Mouse (Mus musculus) lung, postnatal 10 days (tissue): ENCODE results near the gene Pigw.

Source experiments
- DNase-seq: peaks from one replicate; pipeline ENCODE4 v3.0.0; 2021

Pigw gene

DNA sequence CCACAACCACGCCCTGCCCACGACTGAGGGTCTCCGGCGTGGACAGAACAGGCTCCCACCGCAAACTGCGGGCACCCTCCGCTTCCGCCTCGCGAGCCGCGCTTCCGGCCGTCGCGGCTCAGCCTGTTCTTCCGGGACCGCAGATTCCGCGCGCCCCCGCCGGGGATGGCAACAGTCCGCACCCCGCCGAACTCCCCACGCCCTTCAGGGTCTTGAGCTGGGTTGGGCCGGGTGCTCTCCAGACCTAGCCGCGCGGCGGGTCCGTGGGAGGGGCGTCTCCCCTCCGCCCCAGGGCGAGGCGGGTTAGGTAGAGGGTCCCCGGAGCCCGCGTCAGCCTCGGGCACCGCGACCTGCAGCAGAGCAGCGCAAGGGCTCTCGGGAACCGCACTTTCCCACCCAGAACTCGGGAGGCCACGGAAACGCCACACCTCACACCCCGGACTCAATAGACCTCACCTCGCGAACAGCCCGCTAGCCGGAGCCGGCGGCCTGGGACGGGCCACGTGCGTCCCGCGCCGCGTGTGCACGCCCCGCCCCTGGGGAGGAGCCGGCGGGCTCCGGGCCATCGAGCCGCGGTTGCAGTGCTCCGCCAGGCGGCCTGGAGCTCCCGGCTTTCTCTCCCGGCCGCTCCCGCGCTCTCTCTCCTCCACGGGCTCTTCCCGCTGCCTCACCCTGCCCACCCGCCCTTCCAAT, at the start of gene Pigw, which contains the start of gene Myo19:
Pigw (minus strand) TSS at position 514 of the 693 bp plus-strand sequence.
Myo19 (plus strand) TSS at position 377 of the 693 bp plus-strand sequence.
- peak; percentile 85 for DNase-seq

DNA sequence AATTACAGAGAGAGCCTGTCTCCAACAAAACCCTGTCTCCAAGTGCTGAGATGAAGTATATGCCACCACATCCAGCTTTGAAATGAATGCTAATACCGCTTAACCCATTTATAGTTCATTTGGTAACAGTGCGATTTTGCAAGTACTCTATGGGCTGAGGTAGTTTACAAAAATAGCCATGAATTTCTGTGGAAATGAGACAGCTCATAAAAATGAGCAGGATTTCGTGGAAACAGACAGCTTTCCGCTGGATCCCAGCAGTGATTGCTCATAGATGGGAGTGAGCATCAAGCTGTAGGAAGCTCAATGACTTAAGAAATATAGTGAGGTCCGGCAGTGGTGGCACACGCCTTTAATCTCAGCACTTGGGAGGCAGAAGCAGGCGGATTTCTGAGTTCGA, 40.9 kb upstream of the Pigw start:
- no peak for DNase-seq

DNA sequence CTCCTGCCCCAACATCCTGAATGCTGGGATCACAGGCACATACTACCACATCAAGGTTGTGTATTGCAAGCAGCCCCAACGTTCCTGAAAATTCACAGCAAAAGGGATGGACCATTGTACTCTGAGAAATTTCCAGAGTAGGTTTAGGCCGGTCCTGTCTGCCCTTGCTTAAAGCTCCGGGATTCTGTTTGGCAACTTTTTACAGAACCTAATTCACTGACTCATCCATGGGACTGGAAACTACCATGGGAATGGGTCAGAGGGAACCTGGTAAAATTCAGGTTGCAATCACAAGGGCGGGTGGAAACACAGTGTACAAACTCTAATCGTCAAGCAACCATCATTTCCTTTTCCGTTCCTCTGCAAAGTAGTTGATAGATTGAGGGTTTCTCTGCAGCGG, 39.9 kb upstream of the Pigw start:
- DNase-seq: no peak

DNA sequence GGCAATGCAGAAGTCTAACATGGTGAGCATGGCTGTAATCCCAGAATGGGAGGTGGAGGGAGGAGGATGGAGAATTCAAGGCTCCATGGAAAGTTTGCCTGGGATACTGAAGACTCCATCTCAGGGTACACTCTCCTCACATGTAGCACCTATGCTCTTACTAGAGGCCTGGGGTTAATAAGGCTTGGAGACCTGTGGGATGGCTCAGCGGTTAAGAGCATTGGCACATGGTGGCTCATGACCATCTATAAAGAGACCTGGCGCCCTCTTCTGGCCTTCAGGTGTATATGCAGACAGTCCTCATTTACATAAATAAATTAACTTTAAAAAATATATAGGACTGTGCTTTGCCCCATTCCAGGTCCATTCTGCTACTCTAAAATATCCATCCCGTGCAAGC, 39.2 kb upstream of the Pigw start:
- peak; percentile 40 for DNase-seq

DNA sequence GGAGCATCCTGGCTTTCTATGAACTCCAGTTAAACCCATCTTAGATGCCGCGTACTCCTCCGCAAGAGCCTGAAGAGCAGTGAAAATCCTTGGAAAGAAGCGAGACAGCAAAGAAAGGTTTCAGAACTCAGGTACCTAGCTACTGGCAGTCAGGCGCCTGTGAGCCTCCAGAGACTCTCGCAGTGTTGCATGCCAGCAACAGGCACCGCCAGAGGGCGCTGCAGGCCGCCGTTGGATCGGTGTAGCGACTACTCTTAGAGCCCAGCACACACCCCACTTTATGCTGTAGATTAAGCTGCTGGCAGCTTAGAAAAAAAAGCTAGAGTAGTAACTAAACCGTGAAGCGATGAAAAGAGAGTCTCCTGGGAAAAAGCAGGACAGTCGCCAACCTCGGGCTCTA, 38.3 kb upstream of the Pigw start:
- peak; percentile 90 for DNase-seq

DNA sequence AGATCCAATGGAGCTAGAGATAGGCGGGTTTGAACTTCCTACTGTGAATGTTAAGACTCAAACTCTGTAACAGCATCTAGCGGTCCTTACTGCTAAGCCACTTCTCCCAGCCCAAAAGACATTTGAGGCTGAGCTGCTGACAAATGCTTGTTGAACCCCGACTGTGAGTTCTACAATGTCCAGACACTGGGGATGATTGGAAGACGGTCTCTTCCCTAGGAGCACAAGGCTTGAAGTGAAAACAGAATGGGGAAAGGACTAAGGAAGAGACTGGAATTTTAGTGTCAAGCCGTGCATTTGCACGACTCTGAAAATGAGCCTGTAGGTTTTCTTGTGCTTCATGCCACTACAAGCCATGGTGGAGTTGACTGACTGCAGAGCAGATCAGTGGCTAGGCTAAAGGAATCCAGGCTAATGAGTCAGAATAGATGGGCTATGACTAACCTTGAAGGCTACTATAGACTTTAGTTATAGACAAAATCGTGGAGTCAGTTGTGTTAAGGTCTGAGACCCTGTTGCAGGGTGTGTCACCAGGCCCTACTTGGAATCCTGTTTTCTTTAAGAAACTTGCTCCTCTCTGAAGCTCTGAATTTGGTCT, 36.7 kb upstream of the Pigw start:
- no peak for DNase-seq

DNA sequence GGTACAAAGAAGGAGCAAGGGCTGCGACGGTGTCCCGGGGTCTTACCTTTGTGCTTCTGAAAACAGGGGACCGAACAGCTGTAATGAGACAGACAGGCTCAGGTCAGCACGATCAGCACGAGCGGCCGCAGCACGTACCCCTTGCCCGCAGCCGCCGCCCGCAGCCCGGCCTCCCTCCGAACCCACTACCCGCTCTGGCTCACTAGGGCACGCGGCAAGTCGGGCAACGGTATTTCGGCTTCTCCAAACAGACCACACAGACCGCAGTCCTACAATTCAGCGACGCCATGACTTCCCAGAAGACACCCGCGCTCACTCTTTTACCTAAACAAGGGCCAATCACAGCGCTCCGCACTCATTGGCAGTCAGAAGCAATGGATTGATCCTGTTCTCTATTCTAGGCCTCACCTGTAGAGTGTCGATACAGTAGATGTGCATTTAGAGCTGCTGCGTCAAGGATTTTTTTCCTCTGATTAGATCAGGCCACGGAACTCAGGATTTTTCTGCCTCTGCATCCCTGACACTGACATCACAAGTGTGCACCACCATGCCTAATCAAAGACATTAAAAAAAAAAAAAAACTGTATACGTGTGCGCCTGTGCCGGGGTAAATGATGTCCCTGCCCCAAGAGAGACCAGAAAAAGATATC, 36.1 kb upstream of the Pigw start, which contains the start of gene Znhit3:
Znhit3 (minus strand) TSS at position 314 of the 650 bp plus-strand sequence.
- peak; percentile 93 for DNase-seq

DNA sequence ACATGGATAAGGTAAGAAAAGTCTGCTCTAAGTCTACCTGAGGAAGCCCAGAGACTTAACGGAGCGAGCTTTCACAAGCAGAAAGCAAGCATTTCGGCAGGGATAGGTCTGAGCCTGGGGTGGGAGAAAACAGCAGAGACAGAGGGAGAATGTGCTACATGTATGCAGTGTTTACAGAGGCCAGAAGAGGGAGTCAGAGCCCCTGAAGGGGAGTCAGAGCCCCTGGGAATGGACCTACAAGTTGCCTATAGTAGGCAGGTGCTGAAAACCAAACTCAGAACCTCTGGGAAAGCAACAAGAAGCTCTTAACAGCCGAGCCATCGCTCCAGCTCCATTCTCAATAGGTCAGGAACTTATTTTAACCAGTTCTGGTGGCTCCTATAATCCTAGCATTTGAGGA, 34.6 kb upstream of the Pigw start:
- DNase-seq: no peak

DNA sequence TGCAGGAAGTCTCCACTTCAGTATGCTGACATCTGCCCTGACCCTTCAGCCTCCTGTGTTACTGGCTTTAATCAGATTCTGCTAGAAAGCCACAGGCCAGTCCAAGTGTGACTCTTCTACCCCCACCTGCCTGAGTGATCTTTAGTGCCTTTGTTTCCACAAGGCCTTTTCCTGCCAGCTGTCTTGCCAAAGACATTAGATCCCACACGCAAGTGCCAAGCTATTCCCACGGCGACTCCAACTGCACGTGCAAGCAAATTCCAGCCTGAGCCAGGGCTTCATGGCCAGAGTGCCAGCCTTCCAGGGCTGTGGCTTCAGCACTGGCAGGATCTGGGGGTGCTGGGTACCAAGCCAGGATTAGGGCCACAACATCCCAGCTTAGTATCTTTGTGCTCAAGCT, 30.3 kb upstream of the Pigw start:
- DNase-seq: no peak

DNA sequence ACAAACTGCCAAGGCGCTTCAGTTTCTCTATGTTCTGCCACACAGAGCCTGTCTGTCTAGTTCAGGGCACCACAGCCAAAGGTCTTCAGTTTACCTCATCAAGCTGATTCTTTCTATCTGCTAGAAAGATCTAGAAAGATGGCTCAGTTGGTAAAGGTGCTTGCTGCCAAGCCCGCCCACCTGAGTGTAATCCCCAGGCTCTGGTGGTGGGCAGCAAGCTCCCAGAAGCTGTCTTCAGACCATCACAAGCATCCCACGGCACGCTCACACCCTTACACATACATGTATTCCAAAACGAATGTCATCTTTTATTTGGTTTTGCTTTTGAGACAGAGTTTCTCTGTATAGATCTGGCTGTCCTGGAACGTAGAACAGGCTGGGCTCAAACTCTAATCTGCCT, 28.4 kb upstream of the Pigw start:
- DNase-seq: no peak

DNA sequence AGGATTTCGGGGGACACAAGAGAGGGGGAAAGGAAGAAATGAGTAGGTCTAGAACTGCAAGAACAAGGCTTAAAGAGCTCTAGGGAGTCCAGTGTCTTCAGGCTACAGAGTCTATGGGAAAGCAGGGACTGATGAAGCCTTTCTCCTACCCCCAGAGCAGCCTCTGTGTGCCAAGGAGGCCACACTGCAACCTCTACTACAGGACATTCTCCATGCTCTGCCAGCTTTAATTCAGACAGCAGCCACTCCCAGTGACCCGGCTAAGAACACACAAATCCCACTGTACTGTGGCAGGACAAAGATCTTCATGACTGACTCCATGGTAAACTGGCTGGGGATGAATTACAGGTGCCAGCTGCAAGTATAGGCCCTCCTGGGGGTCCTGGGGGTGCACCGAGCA, 27.0 kb upstream of the Pigw start:
- DNase-seq: no peak

DNA sequence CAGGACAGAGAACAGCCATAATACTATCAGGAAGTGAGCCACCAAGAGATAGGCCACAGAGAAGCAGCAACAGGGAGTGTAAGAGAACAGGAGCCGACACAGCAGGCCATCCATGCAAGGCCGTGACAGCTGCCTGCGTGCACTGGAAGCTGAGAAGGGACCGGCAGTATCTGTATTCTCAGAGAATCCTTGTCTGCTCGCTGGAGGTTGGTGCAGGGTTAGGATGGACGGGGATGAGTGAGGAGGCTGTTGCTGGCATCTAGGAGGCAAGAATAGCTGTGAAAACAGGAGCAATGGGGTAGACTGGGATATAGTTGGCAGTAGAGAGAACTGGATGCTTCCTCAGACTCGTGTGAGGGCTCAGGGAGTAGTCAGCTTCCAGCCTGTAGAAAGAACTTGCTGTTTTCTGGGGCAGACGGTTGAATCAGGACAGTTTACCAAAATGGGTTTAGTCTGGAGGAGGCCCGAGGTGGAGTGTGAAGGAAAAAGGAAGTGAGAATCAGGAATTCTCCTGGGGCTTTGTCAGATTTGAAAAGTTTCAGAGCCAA, 24.6 kb upstream of the Pigw start:
- no peak for DNase-seq

DNA sequence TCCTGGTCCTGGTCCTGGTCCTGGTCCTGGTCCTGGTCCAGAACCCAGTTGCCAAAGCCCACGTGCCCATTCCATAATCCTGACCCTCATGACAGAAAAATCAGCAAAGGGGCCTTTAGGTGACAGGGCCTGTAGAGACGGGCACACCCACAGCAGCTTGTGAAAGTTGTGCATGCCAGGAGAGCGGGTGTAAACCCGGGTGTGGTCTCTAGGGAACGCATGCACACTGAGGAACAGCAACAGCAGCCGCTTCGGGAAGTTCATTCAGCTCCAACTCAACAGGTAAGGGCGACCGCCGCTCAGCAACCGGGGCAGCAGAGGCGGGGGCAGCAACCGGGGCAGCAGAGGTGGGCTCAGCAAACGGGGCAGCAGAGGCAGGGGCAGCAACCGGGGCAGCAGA, 13.0 kb upstream of the Pigw start:
- DNase-seq: no peak

DNA sequence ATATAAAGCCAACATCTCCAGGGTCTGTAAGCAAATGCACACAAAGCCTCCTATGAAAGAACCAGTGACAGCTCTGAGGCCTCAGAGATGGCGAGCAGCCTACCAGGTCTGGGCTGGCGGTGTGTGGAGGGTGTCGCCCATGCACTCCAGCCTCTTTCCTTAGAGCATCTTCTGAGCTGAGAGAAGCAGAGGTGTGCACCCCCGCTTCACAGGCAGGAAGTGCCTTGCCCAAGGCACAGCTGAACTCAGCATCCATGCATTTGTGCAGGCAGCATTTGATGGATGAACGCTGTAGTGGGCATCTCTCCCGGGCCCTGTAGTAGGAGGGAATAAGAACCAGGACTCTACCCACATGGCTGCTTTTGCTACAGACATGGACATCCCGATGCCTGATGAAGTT, 11.6 kb upstream of the Pigw start:
- no peak for DNase-seq

DNA sequence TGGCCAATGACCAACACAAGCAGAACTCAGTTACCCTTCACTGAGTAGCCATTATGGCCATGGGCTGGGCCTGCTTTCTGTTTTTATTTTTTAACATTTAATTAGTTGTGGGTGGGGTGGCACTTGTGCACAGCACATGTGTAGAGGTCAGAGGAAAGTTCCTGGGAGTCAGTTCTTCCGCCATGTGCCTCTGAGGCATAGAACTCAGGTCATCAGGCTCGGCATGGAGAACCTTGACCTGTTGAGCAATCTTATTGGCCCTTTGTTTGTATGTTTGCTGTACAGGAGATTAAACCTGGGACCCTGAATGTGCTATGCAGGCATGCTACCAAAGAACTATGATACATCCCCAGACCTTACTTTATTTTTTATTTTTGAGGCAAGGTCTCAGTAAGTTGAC, 9.4 kb upstream of the Pigw start:
- no peak for DNase-seq

DNA sequence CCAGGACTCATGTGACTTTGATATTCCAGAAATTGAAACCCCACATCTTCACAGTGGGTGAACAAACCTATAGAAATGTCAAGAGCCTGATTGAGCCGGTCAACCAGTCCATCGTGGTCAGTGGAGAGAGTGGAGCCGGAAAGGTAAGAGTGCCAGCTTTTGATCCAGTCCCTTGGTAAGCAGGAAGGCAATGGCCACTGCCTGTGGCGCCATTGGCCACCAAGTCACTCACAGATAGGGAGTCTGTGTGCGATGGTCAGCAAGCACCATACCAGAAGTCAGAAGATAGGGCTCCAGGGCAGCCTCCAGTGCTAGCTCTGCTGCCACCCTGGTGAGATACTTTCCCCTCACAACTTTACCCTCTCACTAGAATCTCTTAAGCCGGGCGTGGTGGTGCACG, 7.9 kb upstream of the Pigw start:
- no peak for DNase-seq

DNA sequence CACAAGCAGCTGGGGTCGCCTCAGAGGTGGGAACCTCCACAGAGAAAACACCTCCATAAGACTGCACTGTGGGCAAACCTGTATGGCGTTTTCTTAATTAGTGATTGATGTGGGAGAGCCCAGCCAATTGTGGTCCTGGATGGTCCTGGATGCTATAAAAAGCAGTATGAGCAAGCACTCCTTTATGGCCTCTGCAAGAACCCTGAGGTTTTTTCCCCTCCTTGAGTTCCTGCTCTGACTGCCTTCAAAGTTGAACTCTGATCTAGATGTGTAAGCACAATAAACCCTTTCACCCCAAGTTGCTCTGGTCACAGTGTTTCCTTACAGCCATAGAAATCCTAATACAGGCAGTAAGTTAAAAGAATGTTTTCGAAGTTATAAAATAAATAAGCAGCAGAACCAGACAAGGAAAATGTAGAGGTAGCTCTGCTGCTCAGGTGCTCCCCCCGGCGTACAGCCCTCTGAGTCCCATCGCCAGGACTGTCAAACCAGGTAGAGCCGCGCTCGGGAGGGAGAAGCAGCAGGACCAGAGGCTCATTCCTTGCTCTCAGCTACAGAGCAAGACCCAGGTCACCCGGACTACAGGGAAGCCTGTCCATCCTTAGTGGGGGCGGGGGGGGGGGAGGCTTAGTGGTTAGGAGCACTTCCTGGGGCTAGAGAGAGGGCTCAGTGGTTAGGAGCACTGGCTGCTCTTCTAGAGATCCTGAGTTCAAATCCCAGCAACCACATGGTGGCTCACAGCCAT, 6.9 kb upstream of the Pigw start:
- DNase-seq: no peak

DNA sequence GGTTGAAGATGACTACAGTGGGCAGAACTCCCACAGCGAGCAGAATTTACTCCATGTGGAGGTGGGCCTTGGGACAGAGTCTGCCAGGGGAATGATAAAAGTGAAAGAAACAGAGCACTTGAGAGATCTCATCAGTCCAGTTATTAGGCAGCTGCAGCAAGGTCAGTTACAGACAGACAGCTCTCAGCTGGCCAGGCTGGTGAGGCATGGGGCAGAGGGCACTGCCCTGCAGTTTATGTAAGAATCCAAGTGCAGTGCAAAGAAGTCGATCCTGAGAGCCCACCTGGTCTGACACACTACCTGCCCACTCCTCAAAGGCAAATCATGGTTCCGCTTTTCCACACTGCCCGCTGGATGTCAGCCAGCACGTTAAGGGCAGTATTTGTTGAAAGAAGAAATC, 6.2 kb upstream of the Pigw start:
- DNase-seq: no peak

DNA sequence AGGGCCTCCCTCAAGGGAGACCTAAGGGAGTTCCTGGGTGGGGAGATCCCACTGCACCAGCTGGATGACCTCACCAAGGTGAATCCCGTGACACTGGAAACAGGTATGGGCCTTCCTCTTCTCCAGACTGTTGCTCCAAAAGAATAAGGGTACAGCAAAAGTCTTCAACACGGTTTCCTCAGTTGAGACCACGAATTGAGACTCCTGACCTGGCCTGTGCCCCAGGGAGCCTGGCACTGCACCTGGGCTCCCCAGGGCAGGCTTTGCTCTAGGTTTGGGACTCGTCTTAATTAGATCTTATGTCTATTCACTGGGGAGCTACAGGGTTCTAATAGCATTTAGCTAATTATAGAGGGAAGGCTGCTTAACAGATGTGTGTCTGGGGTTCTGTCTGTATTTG, 5.2 kb upstream of the Pigw start:
- no peak for DNase-seq

DNA sequence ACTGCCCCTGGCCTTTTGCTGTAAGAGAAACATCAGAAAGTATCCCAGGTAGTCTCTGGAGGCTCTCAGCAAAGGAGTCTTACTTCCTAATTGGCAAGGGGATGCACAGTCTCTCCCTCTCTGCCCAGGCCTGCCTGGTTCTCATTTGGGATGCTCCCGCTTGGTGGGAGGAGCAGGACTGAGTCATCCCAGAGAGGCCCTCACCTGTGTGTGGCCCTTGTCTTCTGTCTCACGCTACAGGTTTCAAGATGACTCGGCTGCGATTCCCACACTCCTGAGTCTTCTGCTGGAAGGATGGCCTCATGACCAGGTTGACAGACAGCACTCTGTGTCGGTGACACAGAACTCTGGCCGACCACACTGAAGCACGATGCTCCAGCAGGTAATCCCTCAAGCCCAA, 2.3 kb upstream of the Pigw start:
- no peak for DNase-seq

DNA sequence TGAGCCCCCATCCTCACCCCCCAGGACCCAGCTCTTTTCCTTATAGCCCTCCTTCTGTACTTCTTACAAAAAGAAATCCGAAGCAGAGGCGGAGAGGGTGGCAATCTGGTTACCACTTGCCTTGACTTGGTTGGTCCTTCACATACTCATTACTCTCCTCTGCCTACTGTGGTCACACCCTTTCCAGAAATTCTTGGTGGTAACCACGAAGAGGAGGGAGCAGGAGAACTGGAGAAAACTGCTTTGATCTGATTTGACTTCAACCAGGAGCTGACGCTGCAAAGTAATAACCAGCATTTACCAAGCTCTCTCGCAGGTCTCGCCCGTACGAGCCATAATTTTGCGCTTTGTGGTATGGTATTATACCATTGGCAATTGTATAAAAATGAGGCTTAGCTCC, 886 bp upstream of the Pigw start:
- no peak for DNase-seq

DNA sequence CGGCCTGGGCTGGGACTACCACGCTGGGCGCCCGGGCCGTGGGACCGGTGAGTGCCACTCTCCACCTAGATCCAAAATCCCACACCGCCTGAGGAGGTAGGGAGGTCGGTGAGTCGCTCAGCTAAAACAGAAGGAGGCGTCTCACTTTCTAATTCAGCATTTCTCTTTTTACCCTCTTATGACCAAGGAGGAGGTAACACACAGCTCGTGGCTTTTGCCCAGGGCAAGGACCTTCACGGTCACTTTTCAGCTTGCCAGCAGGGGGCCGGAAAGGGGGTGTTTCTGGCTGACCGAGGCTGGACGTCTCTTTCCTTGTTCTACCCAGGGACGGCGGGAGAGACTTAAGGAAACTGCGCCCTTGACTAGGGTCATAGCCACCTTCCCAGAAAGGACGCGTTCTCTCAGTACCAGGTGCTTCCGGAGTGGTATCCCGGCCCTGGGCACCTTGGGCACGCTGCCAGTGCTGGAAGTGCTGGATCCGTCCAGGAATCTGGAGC, 428 bp upstream of the Pigw start:
- DNase-seq: peak; percentile 82
